Mouse (Mus musculus): ENCODE data around the gene Eftud2. TPM values are rescaled to one million over a fixed set of nuclear protein-coding genes. Genes with fewer than 3 reads are reported as not detected.
A peak's percentile ranks its signal among the peaks of the same experiment; 100 is the strongest.

The Eftud2 gene
- polyA plus RNA-seq, 1 experiment from 2014 or later, result 160 TPM

DNA sequence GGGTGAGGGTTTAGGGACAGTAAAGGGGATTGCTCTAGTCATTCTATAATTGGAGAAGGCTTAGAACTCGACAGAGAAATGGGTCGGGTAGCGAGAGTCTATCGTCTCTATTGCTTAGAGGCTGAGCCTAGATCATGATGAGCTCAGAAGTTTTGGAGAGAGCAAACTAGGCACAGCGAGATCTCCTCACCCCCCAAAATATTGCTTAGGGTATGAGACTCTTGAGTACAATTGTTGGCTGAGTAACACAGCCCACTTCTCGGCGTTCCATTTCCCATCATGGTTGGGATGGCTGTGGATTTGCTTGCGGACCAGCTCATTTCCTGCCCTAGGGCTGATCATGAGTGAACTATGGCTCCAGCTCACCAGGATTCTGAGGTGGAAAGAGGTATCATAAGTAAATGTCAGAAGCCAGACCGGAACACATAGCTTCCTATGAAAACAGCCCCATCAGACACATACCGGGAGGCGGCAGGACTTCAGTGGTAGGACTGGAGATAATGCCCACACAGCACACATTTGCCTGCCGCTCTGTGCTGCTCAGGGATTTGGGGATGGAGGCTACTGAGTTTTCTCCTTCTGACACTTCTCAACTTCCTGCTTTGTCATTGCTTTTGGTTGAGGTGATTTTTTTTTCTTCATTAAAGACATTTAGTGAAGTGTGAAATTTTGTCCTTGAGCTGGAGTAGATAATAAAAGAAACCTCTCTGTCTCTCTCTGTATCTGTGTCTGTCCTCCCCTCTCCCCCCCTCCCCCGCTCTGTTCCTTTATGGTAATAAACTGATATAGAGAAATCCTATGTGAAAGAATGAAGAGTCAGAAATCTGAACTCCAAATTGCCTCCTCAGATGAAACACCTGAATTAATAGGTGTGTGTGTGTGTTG, 771 bp upstream of the Eftud2 start:
- no peak for DNase-seq (ENCODE audit: low spot score)

DNA sequence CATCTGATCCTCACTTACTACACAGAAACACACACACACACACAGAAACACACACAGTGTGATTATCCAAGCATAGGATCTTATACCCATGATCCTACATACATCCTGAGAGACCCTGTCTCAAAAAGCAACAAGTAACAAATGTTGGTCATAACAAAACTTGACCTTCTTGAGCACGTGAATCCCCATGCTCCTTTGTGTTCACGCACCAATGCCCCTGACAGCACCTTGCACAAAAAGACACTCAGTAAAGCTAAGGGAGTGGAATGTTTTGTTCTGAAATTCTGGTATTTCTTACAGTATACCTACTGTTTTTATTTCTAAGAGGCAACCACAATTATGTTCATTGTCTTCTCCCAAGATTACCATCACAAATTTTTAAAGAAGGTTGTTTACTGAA, 1.2 kb downstream of the Eftud2 start:
- no peak for DNase-seq (ENCODE audit: low spot score)

DNA sequence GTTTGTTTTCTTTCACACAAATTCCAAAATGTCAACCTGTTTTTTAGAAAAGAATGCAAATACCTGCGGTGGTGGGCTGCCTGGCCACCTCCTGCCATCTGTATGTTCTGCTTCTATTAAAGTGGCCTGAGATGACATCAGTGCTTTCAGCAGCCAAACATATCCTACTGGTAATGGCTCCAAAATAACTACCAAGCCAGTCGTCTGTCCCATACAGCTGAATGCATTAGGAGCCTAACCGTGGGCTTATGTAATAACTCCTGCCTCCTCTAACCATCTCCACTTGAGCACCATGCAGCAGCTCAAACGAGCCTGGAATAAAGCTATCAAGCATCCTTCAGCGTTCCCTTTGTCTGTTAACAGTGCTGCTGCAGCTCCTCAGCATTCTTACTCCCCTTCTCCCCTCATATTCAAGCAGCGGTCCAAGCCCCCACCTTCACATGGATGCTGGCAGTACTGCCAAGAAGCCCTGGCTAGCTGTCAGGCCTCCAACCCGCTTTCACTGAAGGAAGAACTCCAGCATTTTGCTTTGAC, 5.9 kb downstream of the Eftud2 start:
- DNase-seq (ENCODE audit: low spot score), result no peak

DNA sequence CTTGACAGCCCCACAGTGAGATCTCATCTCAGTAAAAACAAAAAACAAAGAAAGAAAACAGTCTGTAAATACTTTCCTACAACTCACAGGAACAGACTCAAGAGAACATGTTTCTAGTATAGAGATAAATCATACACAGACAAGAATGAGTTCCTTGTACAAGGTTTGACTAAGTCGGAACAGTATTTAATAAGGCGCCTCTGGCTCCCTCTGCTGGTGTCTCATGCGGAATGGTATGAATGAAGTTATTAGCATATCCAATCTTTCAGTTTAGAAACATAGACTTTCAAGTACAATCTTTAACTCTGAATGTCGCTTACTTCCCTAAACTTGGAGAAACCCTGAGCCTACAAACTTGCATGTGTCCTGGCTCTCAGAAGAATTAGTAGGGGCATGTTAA, 16.5 kb downstream of the Eftud2 start:
- DNase-seq (ENCODE audit: low spot score), result peak; percentile 67

DNA sequence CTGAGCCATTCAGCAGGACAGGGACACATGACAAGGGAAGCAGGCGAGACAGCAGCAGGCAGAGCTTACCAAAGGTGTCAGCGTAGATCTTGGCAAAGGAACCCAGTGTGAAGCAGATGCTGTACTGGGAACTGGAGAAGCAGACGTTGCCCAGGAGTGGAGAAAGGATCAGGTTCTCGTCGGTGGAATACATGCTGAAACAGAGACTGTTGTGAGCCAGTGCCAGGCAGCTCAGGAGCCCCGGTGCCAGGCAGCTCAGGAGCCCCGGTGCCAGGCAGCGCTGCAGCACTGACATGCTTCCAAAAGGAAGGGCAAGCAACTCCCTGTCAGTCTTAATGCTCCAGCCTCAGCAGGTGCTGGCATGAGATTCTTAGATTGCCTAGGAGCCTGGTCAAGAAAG, 20.9 kb downstream of the Eftud2 start:
- no peak for DNase-seq (ENCODE audit: low spot score)

DNA sequence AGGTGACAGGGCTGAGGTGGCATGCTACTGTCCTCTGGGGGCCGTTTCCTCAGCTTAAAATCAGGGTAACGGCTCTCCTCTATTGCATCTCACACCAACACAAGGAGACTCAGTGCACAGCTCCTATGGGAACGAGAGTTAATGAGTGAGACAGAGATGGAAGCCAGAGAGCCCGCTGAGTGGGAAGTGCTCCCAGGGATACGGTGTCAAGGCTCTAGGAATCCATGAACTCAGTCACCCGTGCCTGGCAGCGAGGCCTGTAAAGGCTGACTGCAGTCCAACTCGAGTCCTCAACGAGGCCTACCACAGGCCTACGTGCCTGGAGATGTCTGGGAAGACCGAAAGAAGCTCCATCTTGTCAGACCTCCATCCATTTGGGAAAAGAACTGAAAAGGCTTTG, 21.8 kb downstream of the Eftud2 start:
- DNase-seq (ENCODE audit: low spot score), result no peak

DNA sequence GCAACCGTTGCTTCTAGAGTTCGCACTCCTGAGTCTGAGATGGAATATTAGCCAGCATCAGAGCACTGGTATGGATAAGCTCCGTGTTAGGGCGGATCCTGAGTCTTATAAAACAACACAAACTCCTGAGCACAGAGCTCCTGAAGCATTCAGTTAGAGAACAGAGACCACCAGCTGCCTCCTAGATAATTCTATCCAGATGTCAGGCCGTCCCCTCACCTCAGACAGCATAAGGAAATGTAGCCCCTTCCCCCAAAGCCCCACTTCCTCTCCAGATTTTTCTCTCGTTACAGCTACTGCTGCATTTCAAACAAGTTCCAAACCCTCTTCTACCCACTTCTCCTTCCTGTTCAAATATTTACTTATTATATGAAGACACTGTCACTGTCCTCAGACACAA, 24.8 kb downstream of the Eftud2 start:
- DNase-seq (ENCODE audit: low spot score), result no peak

DNA sequence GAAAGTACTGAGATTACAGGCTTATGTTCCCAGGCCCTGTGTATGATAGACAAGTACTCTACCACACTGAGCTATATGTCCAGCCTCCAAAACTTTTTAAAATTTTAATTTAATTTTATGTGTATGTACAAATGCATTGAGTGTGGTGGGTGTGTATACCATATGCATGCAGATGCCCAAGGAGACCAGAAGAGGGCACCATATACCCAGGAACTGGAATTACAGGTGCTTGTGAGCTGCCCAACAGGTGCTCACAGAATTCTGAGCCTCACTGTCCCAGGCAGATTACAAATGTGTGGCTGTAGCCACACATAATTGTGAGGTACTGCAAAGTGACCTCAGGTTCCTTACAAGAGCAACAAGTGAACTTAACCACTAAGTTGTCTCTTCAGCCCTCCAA, 27.0 kb downstream of the Eftud2 start:
- DNase-seq (ENCODE audit: low spot score), result peak; percentile 14

DNA sequence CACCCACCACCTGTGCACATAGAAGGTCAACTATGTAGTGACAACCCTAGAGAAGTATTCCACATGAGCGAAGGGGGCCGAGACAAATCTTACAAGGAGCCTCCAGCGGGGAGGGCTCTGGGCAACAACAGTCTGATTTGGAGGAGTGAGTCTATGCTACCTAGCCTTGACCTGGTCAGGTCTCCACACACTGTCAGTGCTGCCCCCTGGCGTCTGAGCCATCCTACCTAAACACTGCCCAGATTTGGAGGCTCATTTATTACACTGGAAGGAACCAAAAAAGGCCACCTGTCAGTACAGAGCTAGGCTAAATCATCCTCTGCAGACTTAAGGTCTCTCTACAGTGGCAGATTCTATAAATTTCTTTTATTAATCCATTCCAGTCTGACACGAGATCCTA, 28.9 kb downstream of the Eftud2 start:
- DNase-seq (ENCODE audit: low spot score), result peak; percentile 38

DNA sequence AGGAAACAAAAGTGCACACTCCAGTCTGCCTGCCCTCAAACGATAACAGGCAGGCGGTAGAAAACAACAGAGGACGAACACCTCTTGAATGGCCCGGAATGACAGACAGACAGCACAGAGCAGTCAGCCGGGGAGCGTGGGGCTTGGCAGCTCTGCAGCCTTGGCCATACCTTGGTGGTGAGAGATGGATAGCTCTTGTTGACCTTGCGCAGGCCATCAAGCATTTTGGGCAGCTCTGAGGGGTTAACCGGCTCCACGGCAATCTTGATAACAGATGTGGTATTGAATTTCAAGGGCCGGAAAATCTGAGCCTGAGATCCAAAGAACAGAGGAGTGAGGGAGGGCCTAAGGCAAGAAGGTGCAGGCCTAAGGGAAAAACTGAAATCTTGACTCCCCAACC, 34.9 kb downstream of the Eftud2 start:
- no peak for DNase-seq (ENCODE audit: low spot score)

DNA sequence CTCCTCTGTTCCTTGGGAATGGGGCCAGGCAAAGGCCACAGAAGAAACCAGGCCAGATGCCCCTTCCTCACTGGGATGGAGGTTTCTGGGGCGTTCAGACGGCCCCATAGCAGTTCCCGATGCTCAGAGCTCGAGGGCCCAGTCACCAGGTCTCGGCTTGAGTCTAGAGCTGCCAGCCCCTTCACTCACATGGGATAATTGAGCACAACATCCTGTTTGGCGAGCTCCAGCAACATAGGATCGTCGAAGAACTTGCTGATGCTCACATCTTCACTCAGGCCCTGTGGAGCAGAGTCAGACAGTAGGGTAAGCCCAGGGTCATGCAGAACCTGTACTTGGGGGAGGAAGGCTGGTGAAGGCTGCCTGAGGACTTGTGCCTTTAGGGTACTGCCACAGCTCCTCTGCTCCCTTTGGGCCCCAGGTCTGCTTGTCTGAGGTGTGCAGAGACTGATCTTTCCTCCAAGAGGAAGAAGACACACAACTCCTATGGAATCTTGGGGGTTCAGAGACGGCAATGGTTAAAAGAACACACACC, 42.1 kb downstream of the Eftud2 start:
- DNase-seq (ENCODE audit: low spot score), result no peak

DNA sequence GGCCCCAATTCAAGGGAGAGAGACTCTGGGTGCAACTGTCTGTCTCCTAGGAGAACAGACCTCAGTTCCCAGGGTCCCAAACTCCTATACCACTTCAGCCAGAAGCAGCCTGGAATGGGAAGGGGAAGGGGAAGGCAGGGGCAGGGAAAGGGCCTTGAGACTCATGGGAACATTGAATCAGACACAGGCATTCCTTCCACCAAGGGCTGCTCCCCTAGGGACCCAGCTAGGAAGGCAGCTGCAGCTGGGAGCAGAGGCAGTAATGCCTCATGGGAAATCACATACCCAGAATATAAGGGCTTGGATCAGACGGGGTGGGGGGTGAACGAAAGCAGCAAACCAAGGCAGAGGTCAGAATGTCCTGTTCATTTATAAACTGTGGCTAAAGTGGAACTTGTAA, 42.7 kb downstream of the Eftud2 start:
- no peak for DNase-seq (ENCODE audit: low spot score)

DNA sequence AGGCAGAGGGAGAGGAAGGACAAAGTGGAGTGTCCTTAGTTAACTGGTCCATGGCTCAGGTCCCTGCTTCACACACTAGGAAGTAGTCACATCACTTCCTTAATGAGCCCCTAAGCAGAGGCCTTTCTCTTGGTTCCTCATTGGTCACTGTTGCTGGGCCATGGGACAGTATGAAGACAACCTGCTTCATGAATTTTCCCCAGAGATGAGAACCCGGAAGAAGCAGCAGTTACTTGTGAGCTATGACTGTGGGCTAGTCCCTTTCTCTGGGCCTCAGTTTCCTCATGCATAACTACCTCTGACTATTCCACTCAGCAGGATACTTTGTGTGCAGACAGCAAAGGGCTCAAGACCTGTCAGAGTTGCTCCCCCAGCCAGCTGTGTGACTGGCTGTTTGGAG, 43.4 kb downstream of the Eftud2 start:
- no peak for DNase-seq (ENCODE audit: low spot score)

DNA sequence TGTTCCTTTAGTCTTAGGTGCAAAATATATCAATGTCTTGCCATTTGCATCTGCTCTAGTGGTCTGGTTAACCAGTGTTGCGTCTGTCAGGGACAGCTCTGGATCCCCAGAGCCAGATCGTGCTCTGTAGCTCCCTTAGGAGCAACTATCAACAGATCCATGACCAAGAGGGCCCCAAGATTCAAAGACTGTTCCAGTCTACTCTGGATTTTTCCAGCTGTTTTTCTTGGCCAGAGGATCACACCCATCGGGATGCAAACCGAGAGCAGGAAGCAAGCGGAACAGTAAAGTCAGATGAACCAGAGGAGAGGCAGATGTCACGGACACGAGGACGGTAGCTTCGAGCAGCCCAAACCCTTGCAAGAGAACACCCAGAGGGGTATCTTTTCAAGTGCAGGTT, 44.6 kb downstream of the Eftud2 start:
- no peak for DNase-seq (ENCODE audit: low spot score)

DNA sequence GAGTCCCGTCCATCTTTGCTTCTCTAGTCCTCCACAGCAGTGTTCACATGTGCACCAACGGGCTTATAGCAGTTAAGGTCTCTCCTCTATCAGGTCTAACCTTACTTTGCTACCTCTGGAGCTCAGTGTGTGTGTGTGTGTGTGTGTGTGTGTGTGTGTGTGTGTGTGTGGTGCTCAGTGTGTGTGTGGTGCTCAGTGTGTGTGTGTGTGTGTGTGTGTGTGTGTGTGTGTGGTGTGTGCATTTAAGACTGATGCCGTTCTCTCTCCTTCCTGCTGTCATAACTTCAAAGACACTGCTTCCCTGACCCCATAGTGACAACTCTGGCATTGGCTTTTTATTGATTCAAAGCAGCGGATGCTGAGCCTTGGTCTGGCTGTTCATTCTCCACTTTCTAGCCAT, 45.2 kb downstream of the Eftud2 start, which contains the start of gene Higd1b:
Higd1b (plus strand) TSS at position 301 of the 400 bp plus-strand sequence.
- DNase-seq (ENCODE audit: low spot score), result no peak

DNA sequence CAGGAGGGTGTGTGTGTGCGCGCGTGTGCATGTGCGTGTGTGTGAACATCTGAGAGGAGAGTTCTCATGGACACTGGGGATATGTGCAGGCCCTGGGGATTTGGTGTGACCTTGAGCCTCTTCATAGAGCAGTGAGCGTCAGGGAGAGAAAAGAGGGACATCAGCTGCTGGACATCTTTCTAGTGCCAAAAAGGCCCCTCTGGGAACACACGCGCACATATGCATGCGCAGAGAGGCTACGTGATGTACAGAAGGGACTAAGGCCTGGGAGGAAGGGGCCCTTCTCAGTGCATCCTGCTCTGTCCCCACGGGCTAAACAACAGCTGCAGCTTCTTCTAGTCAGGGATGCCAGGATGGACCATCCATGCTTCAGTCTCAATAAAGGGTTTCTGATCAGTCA, 46.6 kb downstream of the Eftud2 start:
- no peak for DNase-seq (ENCODE audit: low spot score)

DNA sequence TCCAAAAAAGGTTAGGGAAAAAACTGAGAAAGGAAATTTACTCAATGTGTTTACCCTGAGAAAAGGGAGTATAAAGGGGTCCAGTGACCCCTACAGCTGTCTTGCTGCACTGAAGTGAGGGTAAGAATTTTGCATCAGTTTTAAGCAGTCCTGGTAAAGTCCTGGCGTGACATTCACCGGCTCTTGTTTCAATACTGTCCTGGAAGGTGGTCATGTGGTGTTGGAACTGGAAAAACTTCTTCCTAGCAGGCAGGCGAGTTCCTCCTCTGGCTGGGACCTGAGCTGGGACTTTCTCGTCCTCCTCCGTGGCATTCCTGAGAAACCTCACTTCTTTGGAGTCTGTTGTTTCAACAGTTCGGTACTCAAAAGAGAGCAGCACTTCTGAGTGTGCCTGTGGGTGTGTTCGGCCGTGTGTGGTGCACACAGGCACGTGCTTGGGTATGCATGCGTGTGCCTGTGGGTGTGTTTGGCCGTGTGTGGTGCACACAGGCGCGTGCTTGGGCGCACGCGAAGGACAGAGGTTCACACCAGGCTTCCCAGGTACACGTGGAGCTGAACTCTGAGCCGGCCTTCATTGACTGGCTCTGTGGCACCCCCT, 48.0 kb downstream of the Eftud2 start:
- no peak for DNase-seq (ENCODE audit: low spot score)

DNA sequence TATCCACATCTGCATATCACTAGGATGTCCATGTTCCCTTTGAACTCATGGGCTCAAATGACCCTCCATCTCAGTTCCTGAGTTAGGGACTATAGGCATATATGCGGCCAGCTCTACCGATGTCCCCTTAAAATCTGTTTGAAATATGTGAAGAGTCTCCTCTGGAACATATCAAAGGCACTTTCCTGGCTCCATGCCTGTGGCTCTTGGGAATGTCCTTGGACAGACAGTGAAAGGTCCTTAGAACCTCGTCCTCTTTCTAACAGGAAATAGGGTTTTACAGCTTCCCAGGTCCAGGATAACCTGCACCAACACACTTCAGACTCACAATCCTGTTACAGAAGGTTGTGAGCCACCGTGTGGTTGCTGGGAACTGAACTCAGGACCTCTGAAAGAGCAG, 50.5 kb downstream of the Eftud2 start:
- DNase-seq (ENCODE audit: low spot score), result no peak

DNA sequence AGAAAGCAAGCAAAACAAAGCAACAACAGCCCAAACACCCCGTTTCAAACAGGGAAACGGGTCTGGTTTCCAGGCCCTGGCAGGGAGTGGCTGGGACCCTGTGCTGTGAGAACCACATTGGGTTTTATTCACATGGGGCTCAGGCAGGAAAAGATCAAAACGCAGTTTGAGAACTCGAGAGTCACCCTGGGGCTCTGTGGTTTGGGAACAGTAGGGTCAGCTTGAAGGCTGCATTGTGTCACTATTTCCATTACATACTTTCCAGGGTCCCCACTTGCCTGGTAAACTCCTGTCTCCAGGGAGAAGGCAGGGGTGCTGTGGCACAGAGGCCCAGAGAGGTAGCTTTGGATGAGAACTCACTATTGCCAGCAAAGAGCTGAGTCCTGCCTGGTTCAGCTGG, 53.7 kb downstream of the Eftud2 start:
- DNase-seq (ENCODE audit: low spot score), result no peak

DNA sequence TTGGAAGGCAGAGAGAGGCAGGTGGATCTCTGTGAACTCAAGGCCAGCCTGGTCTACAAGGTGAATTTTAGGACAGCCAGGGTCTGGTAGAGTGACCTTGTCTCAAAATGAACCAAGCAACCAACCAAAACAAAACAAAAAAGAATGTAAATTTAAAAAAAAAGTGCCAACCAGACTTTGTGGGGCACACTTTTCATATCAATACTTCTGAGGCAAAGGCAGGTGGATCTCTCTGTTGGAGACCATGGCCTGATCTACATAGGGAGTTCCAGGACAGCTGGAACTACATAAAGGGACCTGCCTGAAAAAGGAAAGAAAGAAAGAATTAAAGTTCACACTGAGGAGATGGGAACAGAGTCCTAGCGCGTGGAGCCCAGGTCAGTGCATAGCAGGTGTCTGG, 54.3 kb downstream of the Eftud2 start:
- DNase-seq (ENCODE audit: low spot score), result no peak

DNA sequence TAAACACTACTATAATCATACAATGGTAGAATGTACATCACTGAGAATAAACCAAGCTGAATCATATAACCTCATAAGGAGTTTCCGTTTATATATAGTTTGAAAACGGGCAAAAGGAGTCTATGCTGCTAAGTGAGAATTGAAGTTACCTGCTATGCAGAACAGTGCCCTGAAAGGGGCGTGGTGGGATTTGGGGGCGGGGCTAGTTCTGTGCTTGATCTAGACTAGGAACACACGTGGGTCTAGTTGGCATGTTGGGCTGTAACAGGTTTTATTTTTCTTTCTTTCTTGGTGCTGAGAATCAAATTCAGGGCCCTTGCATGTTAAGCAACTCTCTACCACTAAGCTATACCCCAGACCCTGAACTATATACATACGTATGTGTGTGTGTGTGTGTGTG, 59.6 kb downstream of the Eftud2 start:
- DNase-seq (ENCODE audit: low spot score), result peak; percentile 10

DNA sequence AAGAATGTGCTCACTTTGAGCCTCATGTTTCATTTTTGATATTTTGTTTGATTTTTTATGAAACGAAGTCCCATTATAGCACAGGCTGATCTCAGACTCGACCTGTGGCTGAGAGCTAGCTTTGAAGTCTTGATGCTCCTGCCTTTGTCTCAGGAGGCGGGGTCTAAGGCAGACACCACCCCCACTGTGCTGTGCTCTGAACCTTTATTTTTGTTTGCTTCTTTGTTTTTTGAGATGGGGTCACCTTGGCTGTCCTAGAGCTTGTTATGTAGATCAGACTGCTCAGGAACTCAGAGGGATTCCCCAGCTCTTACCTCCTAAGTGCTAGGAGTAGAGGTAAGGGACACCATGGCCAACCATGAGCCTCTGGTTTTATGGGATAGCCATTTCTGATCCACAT, 60.4 kb downstream of the Eftud2 start:
- peak; percentile 3 for DNase-seq (ENCODE audit: low spot score)

Data from thymus, postnatal 0 days (tissue).